Mouse (Mus musculus) hindbrain, embryonic 13.5 days (tissue): ENCODE measurements at regions not wholly inside any gene's neighbourhood (a gene's known extent, or its start where the extent isn't known, plus 50 kb on each side); places are given as distances from the start of the nearest gene placed in this dataset.

Experiments
- ATAC-seq: fragments of 200-750 bp; cut with Nextera tagmentation; 2 replicates; pipeline ENCODE4 v1.8.0; 2017; ENCODE audit warnings: moderate TSS enrichment; ENCODE audit not compliant: low FRiP score
- H3K27ac ChIP-seq: fragments of 300-500 bp; sonication (generic); 2 replicates; pipeline ENCODE4 v1.5.1; 2015; ENCODE audit warnings: inconsistent platforms, mild to moderate bottlenecking, moderate library complexity
- H3K27me3 ChIP-seq: fragments of 300-500 bp; sonication (generic); 2 replicates; pipeline ENCODE4 v1.6.1; 2015; ENCODE audit warnings: mild to moderate bottlenecking, inconsistent platforms
- H3K36me3 ChIP-seq: fragments of 300-500 bp; sonication (generic); 2 replicates; pipeline ENCODE4 v1.6.1; 2015; ENCODE audit warnings: mild to moderate bottlenecking, inconsistent platforms
- H3K4me1 ChIP-seq: fragments of 300-500 bp; sonication (generic); replicated peaks from 2 replicates; pipeline ENCODE4 v1.6.1; 2015; ENCODE audit warnings: inconsistent platforms
- H3K4me2 ChIP-seq: fragments of 300-500 bp; sonication (generic); 2 replicates; pipeline ENCODE4 v1.6.1; 2015; ENCODE audit warnings: inconsistent platforms, mild to moderate bottlenecking, moderate library complexity
- H3K4me3 ChIP-seq: fragments of 300-500 bp; sonication (generic); 2 replicates; pipeline ENCODE4 v1.5.1; 2015; ENCODE audit warnings: mild to moderate bottlenecking, inconsistent platforms
- H3K9ac ChIP-seq: fragments of 300-500 bp; sonication (generic); 2 replicates; pipeline ENCODE4 v1.6.1; 2015; ENCODE audit warnings: mild to moderate bottlenecking, inconsistent platforms
- H3K9me3 ChIP-seq: fragments of 300-500 bp; sonication (generic); 2 replicates; pipeline ENCODE4 v1.6.1; 2016; ENCODE audit warnings: inconsistent platforms
- WGBS: fragments of 180-500 bp; shearing (Covaris S2); methylation state at CpG from one replicate; pipeline ENCODE4 v1.1.7; 2015; 5-methylcytosine and 5-hydroxymethylcytosine counted together

DNA sequence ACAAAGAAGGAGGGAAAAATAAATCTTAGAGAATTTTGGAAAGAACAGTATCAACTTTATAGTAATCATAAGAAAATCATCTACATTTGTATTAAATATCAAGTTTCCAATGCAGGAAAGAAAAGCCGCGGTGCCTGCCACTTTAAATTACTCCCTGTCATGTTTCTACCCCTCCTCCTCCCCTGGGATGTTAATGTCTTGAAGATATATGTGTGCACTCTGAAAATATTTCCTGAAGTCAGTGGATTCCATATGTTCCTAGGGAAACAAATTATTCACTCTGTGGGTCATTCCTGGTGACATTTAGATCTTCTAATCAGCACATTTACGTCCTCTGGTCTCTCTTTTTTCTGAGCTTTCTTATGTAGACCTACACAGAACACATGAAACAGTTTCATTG, 57.2 kb upstream of the Rspo3 start:
- Histone ChIP-seq H3K36me3 (no peaks in the 10 kb centered on the region), H3K9ac (no peak overlapping the region), H3K9me3 (no peaks in the 10 kb centered on the region), H3K27me3 (no peaks in the 10 kb centered on the region), H3K4me1 (no peaks in the 10 kb centered on the region), H3K27ac (no peak overlapping the region), H3K4me2 (no peak overlapping the region), H3K4me3 (no peak overlapping the region)
- no peak for ATAC-seq
- WGBS = 61% methylated on average over 3 of the region's 3 CpGs

DNA sequence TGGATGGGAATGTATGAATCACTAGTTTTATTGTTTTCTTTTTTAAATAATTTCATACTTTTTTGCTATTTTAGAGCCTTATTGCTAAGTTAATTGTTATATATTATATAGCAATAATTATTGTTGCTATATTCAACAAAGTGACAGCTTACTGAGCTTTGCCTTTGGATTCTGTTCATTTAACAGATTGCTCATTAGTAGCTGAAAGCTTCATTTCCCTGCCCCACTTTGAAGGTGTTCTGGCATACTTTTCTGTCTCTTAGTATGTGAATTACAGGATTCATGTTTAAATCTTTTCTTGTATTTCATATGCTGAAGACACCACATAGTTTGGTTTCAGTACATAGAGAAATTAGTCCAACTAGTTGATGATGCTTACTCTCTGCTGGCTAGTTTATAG, 54.5 kb upstream of the Rspo3 start:
- Histone ChIP-seq H3K27me3 (no peaks in the 10 kb centered on the region), H3K9ac (no peak overlapping the region), H3K4me2 (no peak overlapping the region), H3K9me3 (no peaks in the 10 kb centered on the region), H3K4me1 (no peaks in the 10 kb centered on the region), H3K27ac (no peak overlapping the region), H3K4me3 (no peak overlapping the region), H3K36me3 (no peaks in the 10 kb centered on the region)
- no peak for ATAC-seq

DNA sequence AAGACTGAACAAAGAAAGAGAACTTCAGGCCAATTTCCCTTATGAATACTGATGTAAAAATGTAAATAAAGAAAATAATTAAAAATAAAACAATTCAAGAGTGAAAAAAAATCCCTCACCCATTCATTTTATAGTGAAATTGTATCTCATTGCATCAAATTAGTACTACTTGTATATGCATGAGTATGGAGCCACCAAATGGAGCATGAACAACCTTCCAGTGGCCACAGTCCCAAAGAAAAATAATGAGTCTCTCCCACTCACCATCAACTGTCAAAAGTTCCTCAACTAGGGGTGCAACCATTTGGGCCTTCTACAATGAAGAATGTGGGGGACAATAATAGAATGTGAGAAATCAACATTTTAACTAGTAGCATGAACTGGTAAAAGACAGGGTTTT, 54.1 kb upstream of the Rspo3 start:
- H3K36me3 ChIP-seq = no peaks in the 10 kb centered on the region
- H3K4me1 ChIP-seq = no peaks in the 10 kb centered on the region
- no peak overlapping the region for H3K4me3 ChIP-seq
- ATAC-seq = no peak
- no peaks in the 10 kb centered on the region for H3K9me3 ChIP-seq
- H3K9ac ChIP-seq = no peak overlapping the region
- no peak overlapping the region for H3K27ac ChIP-seq
- no peak overlapping the region for H3K4me2 ChIP-seq
- H3K27me3 ChIP-seq = no peaks in the 10 kb centered on the region
